Mouse (Mus musculus) ES-E14 (cell line): ENCODE measurements around the gene Fam131c. TPM values are rescaled to one million over a fixed set of nuclear protein-coding genes. Genes with fewer than 3 reads are reported as not detected.
A peak's percentile ranks its signal among the peaks of the same experiment; 100 is the strongest.

Experiments
- DNase-seq: peaks from one replicate; pipeline ENCODE4 v3.0.0-alpha.2; 2013; ENCODE audit warnings: low read depth, low spot score
- H3K27ac ChIP-seq: 2 replicates; pipeline ENCODE4 v1.5.1; 2012; ENCODE audit warnings: low read depth, mild to moderate bottlenecking, low read length, moderate library complexity, mixed read lengths; ENCODE audit not compliant: poor library complexity, insufficient read depth, severe bottlenecking
- H3K36me3 ChIP-seq: 2 replicates; pipeline ENCODE4 v1.6.1; 2012; ENCODE audit warnings: mild to moderate bottlenecking, low read length, moderate library complexity, mixed read lengths; ENCODE audit not compliant: control insufficient read depth, poor library complexity, insufficient read depth, severe bottlenecking
- H3K4me1 ChIP-seq, 2 experiments: fragments of 150-350 bp in 1 of 2; sonication (generic) in 1 of 2; 2 replicates each; pipeline ENCODE4 v1.6.1; 2012; ENCODE audit warnings: low read length in 2 of 2, mild to moderate bottlenecking in 1 of 2, mixed read lengths in 1 of 2; ENCODE audit not compliant: control insufficient read depth in 2 of 2, insufficient read depth in 2 of 2, poor library complexity in 1 of 2
- H3K4me3 ChIP-seq, 2 experiments: fragments of 150-350 bp in 1 of 2; sonication (generic) in 1 of 2; 2 replicates each; pipeline ENCODE4 v1.5.1; 2012; ENCODE audit warnings: low read length in 2 of 2, low read depth in 1 of 2, mild to moderate bottlenecking in 1 of 2, mixed read lengths in 1 of 2; ENCODE audit not compliant: insufficient read depth in 1 of 2, poor library complexity in 1 of 2, severe bottlenecking in 1 of 2
- H3K9ac ChIP-seq: 2 replicates; pipeline ENCODE4 v1.6.1; 2012; ENCODE audit warnings: low read depth, mild to moderate bottlenecking, low read length, mixed read lengths; ENCODE audit not compliant: poor library complexity, insufficient read depth, severe bottlenecking
- H3K9me3 ChIP-seq: fragments of 150-350 bp; sonication (generic); 2 replicates; pipeline ENCODE4 v1.6.1; 2012; ENCODE audit warnings: low read depth, mild to moderate bottlenecking, low read length; ENCODE audit not compliant: control insufficient read depth, insufficient read depth
- CHD2 ChIP-seq: IDR thresholded peaks from 2 replicates; pipeline ENCODE4 v1.6.1; 2014; ENCODE audit warnings: mild to moderate bottlenecking, low read depth, low read length, inconsistent platforms
- HCFC1 ChIP-seq: IDR thresholded peaks from 2 replicates; pipeline ENCODE4 v1.6.1; 2012; ENCODE audit warnings: low read length, inconsistent platforms, borderline replicate concordance; ENCODE audit not compliant: insufficient read depth
- MAFK ChIP-seq: IDR thresholded peaks from 2 replicates; pipeline ENCODE4 v1.6.1; 2014; ENCODE audit warnings: mild to moderate bottlenecking, low read depth, low read length, inconsistent platforms; ENCODE audit not compliant: insufficient read depth
- ZC3H11A ChIP-seq: IDR thresholded peaks from 2 replicates; pipeline ENCODE4 v1.6.1; 2012; ENCODE audit warnings: low read depth, mild to moderate bottlenecking, inconsistent platforms, low read length, borderline replicate concordance
- ZNF384 ChIP-seq: IDR thresholded peaks from 2 replicates; pipeline ENCODE4 v1.6.1; 2012; ENCODE audit warnings: low read depth, low read length, inconsistent platforms
- in situ Hi-C, 2 experiments: fragments of 600-800 bp; cut with MboI; formaldehyde crosslinking; loops; one replicate each; pipeline ENCODE4 v1.15.1; 2025; ENCODE audit warnings: low sequenced_read_pairs in 2 of 2, inconsistent platforms in 1 of 2; ENCODE audit not compliant: unreplicated experiment in 2 of 2
- total RNA-seq: library from RNA; depleted of rRNA; stranded (reverse); fragments of 300-350 nt; gene quantifications from 2 replicates; pipeline ENCODE4 v1.2.3, GENCODE M21; 2012

Fam131c gene
- total RNA-seq, 1 experiment: 2.3 TPM

GRCm38 (mm10) chr4:141335263-141335796, 32.7 kb upstream of the Fam131c start:
- Histone ChIP-seq H3K27ac (no peak overlapping the region), H3K4me1 (peaks cover 12 to 46% of the 10 kb centered on the region in 2 experiments), H3K9me3 (no peaks in the 10 kb centered on the region), H3K9ac (no peak overlapping the region), H3K4me3 (no peak overlapping the region), H3K36me3 (no peaks in the 10 kb centered on the region)
- DNase-seq: no peak
- TF ChIP-seq CHD2 (no peak), ZC3H11A (no peak), ZNF384 (no peak), HCFC1 (no peak), MAFK (no peak)
- in situ Hi-C loops: no loop called here

GRCm38 (mm10) chr4:141336196-141336595, 31.8 kb upstream of the Fam131c start:
- Histone ChIP-seq H3K4me3 (no peak overlapping the region), H3K36me3 (no peaks in the 10 kb centered on the region), H3K9me3 (no peaks in the 10 kb centered on the region), H3K4me1 (peaks cover 12 to 49% of the 10 kb centered on the region in 2 experiments), H3K9ac (no peak overlapping the region), H3K27ac (no peak overlapping the region)
- TF ChIP-seq ZC3H11A: no peak
- TF ChIP-seq MAFK: no peak
- no peak for TF ChIP-seq CHD2
- TF ChIP-seq HCFC1: no peak
- TF ChIP-seq ZNF384: no peak
- in situ Hi-C loops: no loop called here
- DNase-seq: no peak

GRCm38 (mm10) chr4:141337986-141338385, 30.0 kb upstream of the Fam131c start:
- Histone ChIP-seq H3K9me3 (no peaks in the 10 kb centered on the region), H3K9ac (peak overlapping the region; percentile 21; the same call in 1 of the 2 replicates), H3K27ac (no peak overlapping the region), H3K4me1 (peaks cover 13 to 51% of the 10 kb centered on the region in 2 experiments), H3K36me3 (no peaks in the 10 kb centered on the region), H3K4me3 (peak overlapping the region; percentile 5 to 47; a peak in 2 of 4 replicates)
- TF ChIP-seq ZC3H11A (no peak), ZNF384 (no peak), CHD2 (no peak), HCFC1 (no peak), MAFK (no peak)
- peak; percentile 70 for DNase-seq
- in situ Hi-C loops: no loop called here

DNA sequence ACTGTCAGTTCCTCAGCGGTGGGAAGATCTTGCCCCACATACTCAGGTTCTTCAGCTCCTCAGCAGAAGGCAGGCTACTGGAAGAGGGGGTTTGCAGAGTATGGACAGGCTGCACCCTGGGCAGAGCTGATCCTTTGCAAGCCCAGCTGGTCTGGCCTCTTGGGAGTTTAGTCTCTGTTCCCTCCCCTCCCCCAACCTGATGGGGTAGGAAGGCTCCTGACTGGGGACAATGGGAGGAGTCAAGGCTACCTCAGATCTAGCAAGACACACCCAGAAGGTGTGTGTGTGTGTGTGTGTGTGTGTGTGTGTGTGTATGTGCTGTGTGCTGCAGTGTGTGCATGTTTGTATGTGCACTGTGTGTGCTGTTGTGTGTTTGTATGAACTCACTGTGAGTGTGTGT, 29.2 kb upstream of the Fam131c start:
- no peak overlapping the region for H3K9ac ChIP-seq
- H3K9me3 ChIP-seq: no peaks in the 10 kb centered on the region
- no peaks in the 10 kb centered on the region for H3K36me3 ChIP-seq
- DNase-seq: peak; percentile 75
- peaks cover 13 to 43% of the 10 kb centered on the region in 2 experiments for H3K4me1 ChIP-seq
- TF ChIP-seq ZC3H11A (no peak), ZNF384 (no peak), MAFK (no peak), CHD2 (no peak), HCFC1 (no peak)
- H3K4me3 ChIP-seq: peak overlapping the region; percentile 5 to 47; a peak in 1 of 4 replicates
- in situ Hi-C loops: no loop called here
- no peak overlapping the region; the same call in 1 of the 2 replicates for H3K27ac ChIP-seq

- Histone ChIP-seq H3K9me3 (no peaks in the 10 kb centered on the region), H3K4me1 (peaks cover 13 to 26% of the 10 kb centered on the region in 2 experiments), H3K9ac (no peak overlapping the region), H3K27ac (no peak overlapping the region), H3K36me3 (no peaks in the 10 kb centered on the region), H3K4me3 (no peak overlapping the region)
- in situ Hi-C loops: no loop called here
- TF ChIP-seq ZNF384 (no peak), HCFC1 (no peak), MAFK (no peak), CHD2 (no peak), ZC3H11A (no peak)
- DNase-seq: no peak
Observed at GRCm38 (mm10) chr4:141341477-141341876, 26.5 kb upstream of the Fam131c start.
